Mouse (Mus musculus) erythroblast, embryonic 14.5 days (primary cell): ENCODE data around the gene Irf3. TPM values are rescaled to one million over a fixed set of nuclear protein-coding genes. Genes with fewer than 3 reads are reported as not detected.

Source experiments
- H3K27me3 ChIP-seq: 2 replicates; pipeline ENCODE4 v1.6.1; 2012; ENCODE audit warnings: inconsistent platforms; ENCODE audit not compliant: control insufficient read depth
- H3K36me3 ChIP-seq: 2 replicates; pipeline ENCODE4 v1.6.1; 2012; ENCODE audit warnings: mild to moderate bottlenecking, inconsistent platforms; ENCODE audit not compliant: control insufficient read depth
- H3K4me1 ChIP-seq: 2 replicates; pipeline ENCODE4 v1.6.1; 2012; ENCODE audit warnings: inconsistent platforms; ENCODE audit not compliant: control insufficient read depth
- H3K4me3 ChIP-seq: replicated peaks from 2 replicates; pipeline ENCODE3; 2012; ENCODE audit warnings: moderate library complexity, mild to moderate bottlenecking, inconsistent platforms
- H3K9me3 ChIP-seq: 2 replicates; pipeline ENCODE4 v1.6.1; 2012; ENCODE audit warnings: low read length, inconsistent platforms, mixed read lengths; ENCODE audit not compliant: control insufficient read depth
- GATA1 ChIP-seq: IDR thresholded peaks from 2 replicates; pipeline ENCODE4 v1.6.1; 2012; ENCODE audit warnings: low read length, inconsistent platforms, mixed read lengths
- TAL1 ChIP-seq: IDR thresholded peaks from 3 replicates; pipeline ENCODE4 v1.6.1; 2012; ENCODE audit warnings: low read length, inconsistent platforms, mixed read lengths
- polyA plus RNA-seq: library from polyadenylated mRNA; stranded (reverse); fragments of >175 nt; gene quantifications from 2 replicates; pipeline ENCODE4 v1.2.3, GENCODE M21; 2012

The Irf3 gene
- polyA plus RNA-seq, 1 experiment = 10.6 TPM

DNA sequence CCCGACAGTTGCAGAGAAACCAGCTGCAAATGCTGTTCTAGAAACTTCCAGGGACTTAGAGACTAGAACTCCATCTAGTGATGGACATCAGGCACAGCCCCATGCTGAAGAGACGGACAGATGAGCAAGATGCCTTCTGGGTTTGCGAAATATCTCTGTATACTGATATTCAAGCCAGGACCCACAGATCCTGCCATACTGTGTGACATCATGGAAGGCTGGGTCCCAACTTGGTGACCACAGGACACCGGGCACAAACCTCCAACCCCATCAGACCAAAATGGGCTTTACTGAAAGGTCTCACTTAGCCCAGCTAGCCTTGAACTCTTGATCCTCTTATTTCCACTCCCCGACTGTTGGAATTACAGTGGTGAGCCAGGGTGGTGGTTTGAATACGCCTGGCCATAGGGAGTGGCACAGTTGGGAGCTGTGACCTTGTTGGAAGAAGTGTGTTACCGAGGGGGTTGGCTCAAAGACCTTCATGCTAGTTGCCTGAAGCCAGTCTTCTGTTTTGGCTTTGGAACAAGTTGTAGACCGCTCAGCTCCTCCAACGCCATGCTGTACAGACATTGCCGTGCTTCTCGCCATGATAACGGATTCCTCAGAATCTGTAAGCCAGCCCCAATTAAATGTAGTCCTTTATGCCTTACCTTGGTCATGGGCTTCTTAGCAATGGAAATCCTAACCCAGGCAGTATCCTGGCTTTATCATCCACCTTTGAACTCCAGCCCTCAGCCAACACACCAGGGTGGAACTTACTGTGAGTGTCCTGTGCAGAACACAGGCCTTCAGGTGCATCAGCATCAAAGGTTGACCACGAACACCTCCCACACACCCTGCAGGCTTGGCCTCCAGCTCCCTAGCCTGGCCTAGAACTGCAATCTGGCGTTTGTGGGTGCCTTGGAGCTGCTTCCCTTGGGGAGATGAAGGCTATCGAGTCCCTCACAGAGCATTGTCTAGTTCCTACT lies 27.1 kb downstream of the Irf3 start:
- H3K27me3 ChIP-seq = peaks cover 23% of the 10 kb centered on the region

DNA sequence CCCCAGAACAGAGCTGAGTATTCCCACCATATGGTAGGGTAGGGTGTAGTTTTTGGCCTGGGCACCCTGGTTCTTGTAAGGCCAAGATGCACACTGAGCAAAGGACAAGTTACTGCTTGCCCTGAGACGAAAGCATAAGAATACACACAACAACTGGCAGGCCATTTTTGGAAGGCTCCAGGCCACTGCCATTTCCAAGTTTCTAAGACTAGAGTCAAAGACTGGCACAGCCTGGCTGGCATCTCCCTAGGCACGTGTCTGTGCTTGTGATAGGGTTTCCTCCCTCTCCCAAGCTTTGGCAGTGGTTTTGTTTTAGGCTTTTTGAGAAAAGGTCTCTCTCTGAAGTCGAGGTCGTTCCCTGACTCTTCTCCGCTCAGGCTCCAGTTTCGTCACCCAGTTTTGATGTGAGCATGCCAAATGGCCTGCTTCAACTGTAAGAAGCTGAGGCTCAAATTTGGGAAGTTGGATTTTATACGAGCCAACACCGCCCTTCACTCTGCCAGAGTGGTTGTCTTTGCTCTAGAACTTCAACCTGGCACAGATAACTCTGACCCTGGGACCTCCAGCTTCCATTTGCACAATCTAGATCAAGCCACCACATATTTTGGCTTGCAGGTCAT lies 28.3 kb downstream of the Irf3 start:
- H3K27me3 ChIP-seq = peaks cover 11% of the 10 kb centered on the region
- no peak overlapping the region for H3K4me3 ChIP-seq
- H3K36me3 ChIP-seq = peaks cover 38% of the 10 kb centered on the region
- peaks cover 57% of the 10 kb centered on the region for H3K4me1 ChIP-seq
- TF ChIP-seq TAL1 (no peak), GATA1 (no peak)
- H3K9me3 ChIP-seq = no peaks in the 10 kb centered on the region

More for the DNA sequence above, 27.1 kb downstream of the Irf3 start:
- H3K4me1 ChIP-seq = peaks cover 46% of the 10 kb centered on the region
- no peaks in the 10 kb centered on the region for H3K9me3 ChIP-seq
- no peak overlapping the region for H3K4me3 ChIP-seq
- peaks cover 26% of the 10 kb centered on the region for H3K36me3 ChIP-seq
- TF ChIP-seq GATA1 = no peak
- no peak for TF ChIP-seq TAL1

DNA sequence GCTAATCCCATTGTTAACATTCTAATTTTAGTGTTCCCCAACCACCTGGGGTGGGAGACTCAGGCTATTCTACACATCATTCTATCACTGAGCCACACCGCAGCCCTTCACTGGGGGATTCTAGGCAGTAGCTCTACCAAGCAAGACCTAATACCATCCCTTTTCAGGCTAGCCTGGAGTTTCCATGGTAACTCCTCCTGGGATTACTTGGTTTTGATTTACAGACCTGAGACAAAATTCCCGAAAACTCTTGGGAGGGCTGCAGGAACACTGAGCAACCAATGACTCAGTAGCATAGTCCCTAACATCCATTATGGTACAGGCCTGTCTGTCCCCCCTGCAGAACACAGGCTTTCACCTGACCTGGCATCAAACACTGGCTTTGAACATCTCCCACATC lies 28.8 kb downstream of the Irf3 start:
- no peak for TF ChIP-seq TAL1
- no peak for TF ChIP-seq GATA1
- peaks cover 43% of the 10 kb centered on the region for H3K36me3 ChIP-seq
- H3K4me3 ChIP-seq = no peak overlapping the region
- no peaks in the 10 kb centered on the region for H3K9me3 ChIP-seq
- H3K4me1 ChIP-seq = peaks cover 59% of the 10 kb centered on the region
- H3K27me3 ChIP-seq = peaks cover 6% of the 10 kb centered on the region

DNA sequence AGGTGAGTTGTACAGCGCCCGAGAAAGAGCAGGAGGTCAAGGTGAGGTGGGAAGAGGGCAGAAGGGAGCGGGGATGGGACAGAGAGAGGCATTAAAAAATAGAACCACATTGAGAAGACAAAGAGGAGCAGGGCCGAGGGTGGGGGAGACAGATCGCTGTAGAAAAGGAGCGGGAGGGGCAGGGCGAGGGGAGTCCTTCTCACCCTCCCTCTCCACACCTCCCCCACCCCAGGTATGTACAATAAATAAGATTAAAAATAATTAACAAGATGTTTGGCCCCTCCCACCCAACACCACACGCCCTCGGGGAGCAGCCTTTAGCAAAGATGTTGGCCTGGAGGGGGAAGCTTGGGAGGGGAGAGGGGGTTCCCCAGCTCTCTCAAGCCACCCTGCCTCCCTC lies 30.3 kb downstream of the Irf3 start:
- peaks cover 59% of the 10 kb centered on the region for H3K4me1 ChIP-seq
- no peak for TF ChIP-seq GATA1
- no peak for TF ChIP-seq TAL1
- H3K4me3 ChIP-seq = no peak overlapping the region
- no peaks in the 10 kb centered on the region for H3K27me3 ChIP-seq
- peaks cover 53% of the 10 kb centered on the region for H3K36me3 ChIP-seq
- H3K9me3 ChIP-seq = no peaks in the 10 kb centered on the region

DNA sequence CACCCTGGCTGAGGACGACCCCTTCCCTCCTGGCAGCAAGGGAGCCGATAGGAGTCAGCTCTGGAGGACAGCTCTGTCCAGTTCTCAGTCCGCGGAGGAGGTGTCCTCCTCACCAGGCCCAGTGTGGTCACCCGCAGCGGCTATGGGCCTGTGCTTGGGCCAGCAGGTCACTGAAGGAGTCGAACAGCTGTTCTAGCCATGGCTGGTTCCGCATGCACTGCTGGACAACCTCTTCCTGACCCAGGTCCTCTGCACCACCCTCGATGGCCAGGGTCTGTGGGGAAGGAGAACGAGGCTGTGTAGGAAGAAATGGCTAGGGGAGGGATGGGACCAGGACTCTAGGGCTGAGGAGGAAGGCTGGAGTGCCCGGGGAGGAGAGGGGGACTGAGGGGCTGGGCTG lies 30.9 kb downstream of the Irf3 start:
- Histone ChIP-seq H3K4me3 (peak overlapping the region; percentile 34), H3K36me3 (peaks cover 57% of the 10 kb centered on the region), H3K4me1 (peaks cover 59% of the 10 kb centered on the region), H3K9me3 (no peaks in the 10 kb centered on the region), H3K27me3 (no peaks in the 10 kb centered on the region)
- TF ChIP-seq TAL1 (no peak), GATA1 (no peak)

DNA sequence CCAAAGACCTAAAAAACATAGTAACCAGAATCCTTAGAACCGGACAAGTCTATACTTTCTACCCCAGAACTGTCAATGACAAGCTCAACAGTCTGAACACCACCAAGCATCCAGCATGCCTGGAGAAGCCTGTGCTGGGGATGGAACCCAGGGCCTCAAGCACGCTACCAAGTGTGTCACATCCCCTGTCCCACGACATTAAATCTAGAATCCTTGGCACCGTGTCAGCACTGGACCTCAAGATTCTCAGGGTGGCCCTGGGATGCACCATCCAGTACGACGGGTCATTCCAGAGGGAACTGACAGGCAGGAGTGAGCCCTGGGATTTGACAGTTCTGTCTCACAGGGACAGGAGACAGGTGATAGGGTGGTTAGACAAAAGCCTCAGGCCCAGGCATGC lies 32.5 kb downstream of the Irf3 start:
- Histone ChIP-seq H3K27me3 (no peaks in the 10 kb centered on the region), H3K4me3 (no peak overlapping the region), H3K9me3 (no peaks in the 10 kb centered on the region), H3K4me1 (peaks cover 51% of the 10 kb centered on the region), H3K36me3 (peaks cover 74% of the 10 kb centered on the region)
- TF ChIP-seq TAL1 = no peak
- TF ChIP-seq GATA1 = no peak

DNA sequence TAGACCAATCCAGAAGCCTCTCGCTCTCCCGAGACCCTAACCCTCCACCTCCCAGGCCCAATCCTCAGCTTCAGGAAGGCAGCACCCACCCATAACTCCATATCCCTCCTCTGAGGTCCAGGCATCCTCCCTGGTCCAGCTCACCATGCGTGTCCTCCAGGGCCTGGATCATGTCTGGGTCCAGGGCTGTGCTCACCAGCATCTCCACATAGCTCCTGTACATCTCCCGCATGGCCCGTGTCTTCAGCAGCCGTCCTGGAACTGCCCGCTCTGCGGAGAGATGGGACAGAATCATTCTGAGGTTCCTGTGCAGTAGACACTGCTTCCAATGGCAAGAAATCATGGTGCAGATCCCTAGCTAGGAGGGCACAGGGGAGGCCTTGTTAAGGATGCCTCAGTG lies 33.4 kb downstream of the Irf3 start:
- no peaks in the 10 kb centered on the region for H3K27me3 ChIP-seq
- peaks cover 42% of the 10 kb centered on the region for H3K4me1 ChIP-seq
- no peak for TF ChIP-seq GATA1
- no peak for TF ChIP-seq TAL1
- peaks cover 82% of the 10 kb centered on the region for H3K36me3 ChIP-seq
- H3K9me3 ChIP-seq = no peaks in the 10 kb centered on the region
- H3K4me3 ChIP-seq = no peak overlapping the region

DNA sequence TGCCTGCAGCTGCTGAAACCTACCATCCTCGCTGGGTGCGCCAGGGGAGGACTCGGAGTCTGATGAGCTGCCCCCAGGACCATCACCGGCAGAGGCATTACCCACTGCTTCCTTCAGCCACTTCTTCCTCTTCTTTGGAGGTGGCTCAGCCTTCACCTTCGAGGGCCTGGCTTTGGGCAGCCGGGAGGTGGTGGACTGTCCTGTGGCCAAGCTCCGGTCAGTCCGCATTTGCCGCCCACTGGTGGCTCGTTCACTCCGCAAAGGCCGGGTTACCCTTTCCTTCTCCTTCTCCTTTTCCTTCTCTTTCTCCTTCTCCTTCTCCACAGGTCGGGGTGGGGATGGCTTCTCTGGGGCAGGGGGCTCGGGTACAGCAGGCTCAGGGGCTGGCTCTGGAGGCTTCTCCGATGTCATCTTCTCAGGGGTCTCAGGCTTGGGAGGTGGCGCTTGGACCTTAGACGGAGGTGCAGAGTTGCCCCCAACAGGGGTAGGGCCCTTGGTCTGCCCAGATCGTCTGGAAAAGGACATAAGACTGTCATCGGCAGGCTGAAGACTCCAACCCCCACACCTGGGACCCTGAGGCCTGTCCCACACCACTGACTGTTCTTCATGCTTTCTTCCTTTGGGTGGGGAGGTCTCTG lies 36.4 kb downstream of the Irf3 start:
- H3K36me3 ChIP-seq = peaks cover 81% of the 10 kb centered on the region
- H3K9me3 ChIP-seq = no peaks in the 10 kb centered on the region
- H3K4me3 ChIP-seq = no peak overlapping the region
- no peaks in the 10 kb centered on the region for H3K27me3 ChIP-seq
- TF ChIP-seq GATA1 (no peak), TAL1 (no peak)
- H3K4me1 ChIP-seq = peaks cover 22% of the 10 kb centered on the region

GRCm38 (mm10) chr7:45035631-45036030 lies 38.2 kb downstream of the Irf3 start:
- Histone ChIP-seq H3K9me3 (no peaks in the 10 kb centered on the region), H3K4me3 (no peak overlapping the region), H3K4me1 (peaks cover 5% of the 10 kb centered on the region), H3K27me3 (no peaks in the 10 kb centered on the region), H3K36me3 (peaks cover 79% of the 10 kb centered on the region)
- TF ChIP-seq TAL1 (no peak), GATA1 (no peak)
